Mouse (Mus musculus) spleen, adult 2 months (tissue): ENCODE data around the gene Hcar1. TPM values are rescaled to one million over a fixed set of nuclear protein-coding genes. Genes with fewer than 3 reads are reported as not detected.

Source experiments
- DNase-seq, 2 experiments: peaks; one replicate each; pipeline versions ENCODE4 v3.0.0 to v3.0.0-alpha.2; 2012 to 2021; ENCODE audit warnings: low spot score in 2 of 2, low read depth in 1 of 2
- H3K27ac ChIP-seq: fragments of 200-500 bp; 2 replicates; pipeline ENCODE4 v1.5.1; 2012; ENCODE audit warnings: low read length, inconsistent platforms; ENCODE audit not compliant: insufficient read depth
- H3K27me3 ChIP-seq: fragments of 200-500 bp; 2 replicates; pipeline ENCODE4 v1.6.1; 2012; ENCODE audit warnings: mild to moderate bottlenecking, moderate library complexity, low read length, inconsistent platforms; ENCODE audit not compliant: control insufficient read depth, insufficient read depth
- H3K36me3 ChIP-seq: fragments of 200-500 bp; 2 replicates; pipeline ENCODE4 v1.6.1; 2012; ENCODE audit warnings: mild to moderate bottlenecking, low read length, inconsistent platforms; ENCODE audit not compliant: control insufficient read depth, insufficient read depth
- H3K4me1 ChIP-seq: fragments of 200-500 bp; 2 replicates; pipeline ENCODE4 v1.6.1; 2011; ENCODE audit warnings: inconsistent platforms; ENCODE audit not compliant: control insufficient read depth, insufficient read depth, insufficient read length
- H3K4me3 ChIP-seq: fragments of 200-500 bp; 2 replicates; pipeline ENCODE4 v1.5.1; 2011; ENCODE audit warnings: mild to moderate bottlenecking, inconsistent platforms; ENCODE audit not compliant: insufficient read depth, insufficient read length; ENCODE audit errors: extremely low read depth
- CTCF ChIP-seq: fragments of 200-500 bp; IDR thresholded peaks from 2 replicates; pipeline ENCODE4 v1.5.1; 2011; ENCODE audit warnings: mild to moderate bottlenecking, inconsistent platforms; ENCODE audit not compliant: insufficient read depth, insufficient read length, insufficient replicate concordance; ENCODE audit errors: extremely low read depth
- POLR2A ChIP-seq: fragments of 200-500 bp; IDR thresholded peaks from 2 replicates; pipeline ENCODE4 v1.6.1; 2011; ENCODE audit warnings: low read depth, low read length, inconsistent platforms
- WGBS: fragments of 180-500 bp; shearing (Covaris S2); methylation state at CpG from one replicate; pipeline ENCODE4 v1.1.7; 2018; 5-methylcytosine and 5-hydroxymethylcytosine counted together
- polyA plus RNA-seq: library from polyadenylated mRNA; depleted of rRNA; stranded (reverse); fragments of >200 nt; gene quantifications from 2 replicates; pipeline ENCODE4 v1.2.3, GENCODE M21; 2012; rRNA removed

Gene Hcar1
- polyA plus RNA-seq, 1 experiment: 1.3 TPM

DNA sequence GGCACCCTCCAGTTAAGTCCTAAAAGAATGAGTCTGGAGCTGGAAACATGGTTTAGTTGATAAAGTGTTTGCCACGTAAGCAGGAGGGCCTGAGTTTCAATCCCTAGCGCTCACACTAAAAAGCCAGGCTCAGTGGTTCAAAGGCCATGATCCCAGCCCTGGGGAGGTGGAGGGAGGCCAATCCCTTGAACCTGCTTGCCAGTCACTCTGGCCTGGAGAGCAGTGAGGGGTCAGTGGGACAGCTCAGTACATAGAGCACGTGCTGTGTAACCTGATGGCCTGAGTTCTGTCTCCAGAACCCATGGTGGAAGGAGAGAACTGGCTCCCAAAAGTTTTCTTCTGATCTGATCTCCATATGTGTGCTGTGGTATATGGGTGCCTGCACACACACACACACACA, 45.0 kb downstream of the Hcar1 start:
- 93% methylated on average over 3 of the region's 3 CpGs for WGBS
- no peaks in the 10 kb centered on the region for H3K36me3 ChIP-seq
- H3K27me3 ChIP-seq: no peaks in the 10 kb centered on the region
- TF ChIP-seq POLR2A (no peak), CTCF (no peak)
- no peak overlapping the region for H3K4me3 ChIP-seq
- DNase-seq: no peak
- H3K4me1 ChIP-seq: no peaks in the 10 kb centered on the region
- H3K27ac ChIP-seq: no peak overlapping the region

- Histone ChIP-seq H3K4me1 (no peaks in the 10 kb centered on the region), H3K4me3 (no peak overlapping the region), H3K27ac (no peak overlapping the region), H3K27me3 (no peaks in the 10 kb centered on the region), H3K36me3 (no peaks in the 10 kb centered on the region)
- WGBS: 34% methylated on average over 7 of the region's 7 CpGs
- DNase-seq: no peak
- TF ChIP-seq POLR2A (no peak), CTCF (no peak)
Observed at GRCm38 (mm10) chr5:123832309-123832708, 47.5 kb downstream of the Hcar1 start.

- Histone ChIP-seq H3K27ac (no peak overlapping the region), H3K4me1 (no peaks in the 10 kb centered on the region), H3K36me3 (no peaks in the 10 kb centered on the region), H3K4me3 (no peak overlapping the region), H3K27me3 (no peaks in the 10 kb centered on the region)
- TF ChIP-seq POLR2A (no peak), CTCF (no peak)
- 76% methylated on average over 6 of the region's 6 CpGs for WGBS
- no peak for DNase-seq
Observed at GRCm38 (mm10) chr5:123827659-123828091, 52.1 kb downstream of the Hcar1 start.

Other genes starting within 250 kb of the Hcar1 start
- 10.8 and 11.4 TPM in 2 replicates for gene Clip1, start 195.4 kb downstream of the Hcar1 start, polyA plus RNA-seq
- gene Zcchc8, start 158.9 kb downstream of the Hcar1 start, polyA plus RNA-seq: 18.8 and 24.4 TPM in 2 replicates
- gene Rsrc2, start 130.6 kb downstream of the Hcar1 start, polyA plus RNA-seq: 9.0 and 11.3 TPM in 2 replicates
- 1.5 and 2.1 TPM in 2 replicates for gene Kntc1, start 130.3 kb downstream of the Hcar1 start, polyA plus RNA-seq
- 7.2 and 9.7 TPM in 2 replicates for gene Hcar2, start 14.5 kb downstream of the Hcar1 start, polyA plus RNA-seq
- 9.6 and 14.1 TPM in 2 replicates for gene Denr, start 27.2 kb upstream of the Hcar1 start, polyA plus RNA-seq
- 0.41 and 0.50 TPM in 2 replicates for gene Gm43518, start 47.4 kb upstream of the Hcar1 start, polyA plus RNA-seq
- 1.1 and 1.3 TPM in 2 replicates for gene Ccdc62, start 50.7 kb upstream of the Hcar1 start, polyA plus RNA-seq
- gene Hip1r, start 93.6 kb upstream of the Hcar1 start, polyA plus RNA-seq: 46.3 and 59.2 TPM in 2 replicates
- 58.1 and 72.8 TPM in 2 replicates for gene Vps37b, start 152.2 kb upstream of the Hcar1 start, polyA plus RNA-seq
- 7.0 and 7.8 TPM in 2 replicates for gene Abcb9, start 215.8 kb upstream of the Hcar1 start, polyA plus RNA-seq
- gene Ogfod2, start 232.3 kb upstream of the Hcar1 start, polyA plus RNA-seq: 35.5 and 52.0 TPM in 2 replicates
- gene Arl6ip4, start 236.1 kb upstream of the Hcar1 start, polyA plus RNA-seq: 28.2 and 36.0 TPM in 2 replicates